Mouse (Mus musculus): ENCODE data around the gene Sept12. TPM values are rescaled to one million over a fixed set of nuclear protein-coding genes. Genes with fewer than 3 reads are reported as not detected.

The Sept12 gene
- polyA plus RNA-seq, 1 experiment from 2014 or later: not detected

GRCm38 (mm10) chr16:4968426-4968825, 29.2 kb downstream of the Sept12 start:
- Histone ChIP-seq H3K4me3 (ENCODE audit: low read depth, low read length) (no peak overlapping the region), H3K9me3 (ENCODE audit: control insufficient read depth, low read length) (no peaks in the 10 kb centered on the region), H3K4me2 (ENCODE audit: low read depth, low read length) (no peak overlapping the region), H3K36me3 (ENCODE audit: control insufficient read depth, insufficient read depth, low read length) (no peaks in the 10 kb centered on the region), H3K27ac (replicated peaks; ENCODE audit: low read depth, low read length) (no peak overlapping the region), H3K9ac (ENCODE audit: low read depth, low read length) (no peak overlapping the region), H3K27me3 (replicated peaks; ENCODE audit: control insufficient read depth, insufficient read depth, low read length) (no peaks in the 10 kb centered on the region), H3K4me1 (ENCODE audit: control insufficient read depth, insufficient read depth, low read length) (peaks cover under 1% of the 10 kb centered on the region)
- ATAC-seq (ENCODE audit: low read depth) (no peak), DNase-seq (ENCODE audit: low spot score) (no peak)
- 77% methylated on average over 3 of the region's 3 CpGs for WGBS

DNA sequence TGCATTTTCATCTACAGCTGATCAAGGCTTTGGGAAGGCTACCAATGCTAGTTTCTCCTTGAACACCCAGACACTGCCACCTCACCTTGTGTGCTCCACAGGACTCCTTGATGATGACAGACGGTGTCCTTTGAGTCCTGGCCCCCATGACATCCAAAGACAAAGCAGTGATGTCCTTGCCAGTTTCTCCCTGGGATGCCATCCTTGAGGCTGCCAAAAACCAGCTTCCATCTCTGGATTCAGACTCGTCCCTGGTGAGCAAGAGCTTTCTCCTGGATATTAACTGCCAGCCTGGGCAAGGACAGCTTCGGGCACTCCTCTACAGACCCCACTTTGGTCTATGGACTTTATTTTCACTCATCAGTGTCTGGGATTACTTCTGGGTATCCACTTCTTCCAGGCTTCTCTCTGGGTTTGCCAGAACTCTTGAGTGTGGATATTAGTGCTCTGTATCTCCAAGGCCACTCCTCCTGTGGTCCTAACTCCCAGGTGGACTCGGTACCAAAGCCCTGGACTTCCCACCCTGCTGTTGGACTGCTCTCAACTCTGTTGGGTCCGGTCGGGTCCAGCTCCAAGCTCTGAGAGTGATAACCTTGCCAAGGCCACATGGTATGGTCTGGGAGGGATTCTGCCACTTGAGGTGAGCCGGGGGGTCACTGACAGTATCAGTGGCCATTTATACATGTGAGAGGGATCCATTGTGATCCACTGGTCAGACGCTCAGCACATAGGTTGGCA, 32.1 kb downstream of the Sept12 start:
- H3K4me2 ChIP-seq (ENCODE audit: low read depth, low read length): peak overlapping the region; percentile 73; the same call in 1 of the 2 replicates
- H3K27me3 ChIP-seq (replicated peaks; ENCODE audit: control insufficient read depth, insufficient read depth, low read length): no peaks in the 10 kb centered on the region
- H3K27ac ChIP-seq (replicated peaks; ENCODE audit: low read depth, low read length): no peak overlapping the region
- H3K9ac ChIP-seq (ENCODE audit: low read depth, low read length): no peak overlapping the region
- no peak for ATAC-seq (ENCODE audit: low read depth)
- WGBS: 88% methylated on average over 8 of the region's 8 CpGs
- H3K4me3 ChIP-seq (ENCODE audit: low read depth, low read length): no peak overlapping the region
- no peak for DNase-seq (ENCODE audit: low spot score)
- H3K36me3 ChIP-seq (ENCODE audit: control insufficient read depth, insufficient read depth, low read length): no peaks in the 10 kb centered on the region
- no peaks in the 10 kb centered on the region for H3K9me3 ChIP-seq (ENCODE audit: control insufficient read depth, low read length)
- peaks cover 4% of the 10 kb centered on the region for H3K4me1 ChIP-seq (ENCODE audit: control insufficient read depth, insufficient read depth, low read length)

GRCm38 (mm10) chr16:4964731-4965391, 32.8 kb downstream of the Sept12 start:
- peak overlapping the region; percentile 73 for H3K4me2 ChIP-seq (ENCODE audit: low read depth, low read length)
- H3K4me1 ChIP-seq (ENCODE audit: control insufficient read depth, insufficient read depth, low read length): peaks cover 4% of the 10 kb centered on the region
- H3K9me3 ChIP-seq (ENCODE audit: control insufficient read depth, low read length): no peaks in the 10 kb centered on the region
- WGBS: 23% methylated on average over 13 of the region's 13 CpGs
- peak overlapping the region; percentile 88 for H3K9ac ChIP-seq (ENCODE audit: low read depth, low read length)
- ATAC-seq (ENCODE audit: low read depth): no peak
- peak overlapping the region; percentile 93 for H3K4me3 ChIP-seq (ENCODE audit: low read depth, low read length)
- no peaks in the 10 kb centered on the region for H3K27me3 ChIP-seq (replicated peaks; ENCODE audit: control insufficient read depth, insufficient read depth, low read length)
- H3K36me3 ChIP-seq (ENCODE audit: control insufficient read depth, insufficient read depth, low read length): no peaks in the 10 kb centered on the region
- peak overlapping the region; percentile 79 for H3K27ac ChIP-seq (replicated peaks; ENCODE audit: low read depth, low read length)
- DNase-seq (ENCODE audit: low spot score): peak; percentile 10

GRCm38 (mm10) chr16:4963797-4964709, 33.6 kb downstream of the Sept12 start, which contains the start of gene Anks3:
TSS of gene Anks3 (minus strand) at chr16:4964205.
- Histone ChIP-seq H3K4me1 (ENCODE audit: control insufficient read depth, insufficient read depth, low read length) (peaks cover 4% of the 10 kb centered on the region), H3K27ac (replicated peaks; ENCODE audit: low read depth, low read length) (peak within 1 kb of the TSS; percentile 79), H3K4me2 (ENCODE audit: low read depth, low read length) (peak within 1 kb of the TSS; percentile 73), H3K9me3 (ENCODE audit: control insufficient read depth, low read length) (no peaks in the 10 kb centered on the region), H3K36me3 (ENCODE audit: control insufficient read depth, insufficient read depth, low read length) (0 out of 2 replicates have a peak, but pooled peaks cover 6% of the 10 kb centered on the region), H3K4me3 (ENCODE audit: low read depth, low read length) (peak within 1 kb of the TSS; percentile 93), H3K27me3 (replicated peaks; ENCODE audit: control insufficient read depth, insufficient read depth, low read length) (no peaks in the 10 kb centered on the region), H3K9ac (ENCODE audit: low read depth, low read length) (peak within 1 kb of the TSS; percentile 88)
- under 1% methylated on average over 52 of the region's 76 CpGs for WGBS
- DNase-seq (ENCODE audit: low spot score): peak; percentile 98
- peak; percentile 99 for ATAC-seq (ENCODE audit: low read depth)

- H3K4me2 ChIP-seq (ENCODE audit: low read depth, low read length): peak overlapping the region; percentile 73
- no peaks in the 10 kb centered on the region for H3K9me3 ChIP-seq (ENCODE audit: control insufficient read depth, low read length)
- H3K27ac ChIP-seq (replicated peaks; ENCODE audit: low read depth, low read length): no peak overlapping the region
- ATAC-seq (ENCODE audit: low read depth) (no peak), DNase-seq (ENCODE audit: low spot score) (no peak)
- WGBS: 38% methylated on average over 9 of the region's 9 CpGs
- H3K9ac ChIP-seq (ENCODE audit: low read depth, low read length): peak overlapping the region; percentile 88
- 0 out of 2 replicates have a peak, but pooled peaks cover 9% of the 10 kb centered on the region for H3K36me3 ChIP-seq (ENCODE audit: control insufficient read depth, insufficient read depth, low read length)
- peak overlapping the region; percentile 93 for H3K4me3 ChIP-seq (ENCODE audit: low read depth, low read length)
- H3K4me1 ChIP-seq (ENCODE audit: control insufficient read depth, insufficient read depth, low read length): peaks cover 4% of the 10 kb centered on the region
- H3K27me3 ChIP-seq (replicated peaks; ENCODE audit: control insufficient read depth, insufficient read depth, low read length): no peaks in the 10 kb centered on the region
These were observed 34.3 kb downstream of the Sept12 start for GRCm38 (mm10) chr16:4963346-4963745.

DNA sequence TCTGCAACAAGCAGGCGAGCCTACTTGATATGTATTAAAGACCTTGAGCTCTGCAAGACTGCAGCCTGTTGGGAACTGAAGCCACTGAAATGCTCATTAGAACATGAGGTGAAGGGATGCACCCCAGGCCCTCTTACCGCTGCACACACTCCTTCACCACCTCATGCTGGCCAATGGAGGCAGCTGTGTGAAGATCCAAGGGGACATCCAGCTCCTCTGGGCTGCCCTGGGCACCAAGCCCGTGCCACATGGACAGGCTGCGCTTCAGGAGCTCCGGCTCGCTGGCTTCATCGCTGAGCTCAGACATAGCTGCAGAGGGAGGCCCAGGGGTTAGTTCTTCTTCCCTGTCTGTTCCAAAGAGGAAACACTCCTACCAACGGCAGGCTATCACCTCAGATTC, 37.4 kb downstream of the Sept12 start:
- no peak overlapping the region for H3K4me2 ChIP-seq (ENCODE audit: low read depth, low read length)
- WGBS: 82% methylated on average over 8 of the region's 8 CpGs
- no peaks in the 10 kb centered on the region for H3K27me3 ChIP-seq (replicated peaks; ENCODE audit: control insufficient read depth, insufficient read depth, low read length)
- no peak overlapping the region for H3K4me3 ChIP-seq (ENCODE audit: low read depth, low read length)
- peaks cover 4% of the 10 kb centered on the region for H3K4me1 ChIP-seq (ENCODE audit: control insufficient read depth, insufficient read depth, low read length)
- H3K36me3 ChIP-seq (ENCODE audit: control insufficient read depth, insufficient read depth, low read length): peaks cover 29% of the 10 kb centered on the region
- DNase-seq (ENCODE audit: low spot score) (no peak), ATAC-seq (ENCODE audit: low read depth) (no peak)
- H3K9ac ChIP-seq (ENCODE audit: low read depth, low read length): no peak overlapping the region
- no peaks in the 10 kb centered on the region for H3K9me3 ChIP-seq (ENCODE audit: control insufficient read depth, low read length)
- H3K27ac ChIP-seq (replicated peaks; ENCODE audit: low read depth, low read length): no peak overlapping the region

DNA sequence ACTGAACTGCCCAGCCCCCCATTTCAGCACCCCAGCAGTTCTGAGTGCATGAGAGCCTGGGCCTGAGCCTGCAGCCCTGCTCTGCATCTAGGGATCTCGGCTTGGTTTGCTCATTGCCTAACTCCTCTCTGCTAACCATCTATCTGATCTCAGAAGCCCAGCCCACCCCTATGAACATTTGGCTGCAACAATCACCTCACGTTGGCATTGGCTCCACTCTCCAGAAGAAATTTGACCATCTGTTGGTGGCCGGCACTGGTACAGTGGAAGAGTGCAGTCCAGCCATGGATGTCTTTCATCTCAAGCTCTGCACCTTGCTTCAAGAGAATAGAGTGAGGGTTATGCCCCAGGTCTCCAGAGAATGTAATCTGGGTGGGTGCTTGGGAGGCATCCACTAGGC, 40.2 kb downstream of the Sept12 start:
- Histone ChIP-seq H3K4me3 (ENCODE audit: low read depth, low read length) (no peak overlapping the region), H3K27ac (replicated peaks; ENCODE audit: low read depth, low read length) (no peak overlapping the region), H3K4me1 (ENCODE audit: control insufficient read depth, insufficient read depth, low read length) (no peaks in the 10 kb centered on the region), H3K4me2 (ENCODE audit: low read depth, low read length) (no peak overlapping the region), H3K9me3 (ENCODE audit: control insufficient read depth, low read length) (no peaks in the 10 kb centered on the region), H3K9ac (ENCODE audit: low read depth, low read length) (no peak overlapping the region), H3K36me3 (ENCODE audit: control insufficient read depth, insufficient read depth, low read length) (peaks cover 56% of the 10 kb centered on the region), H3K27me3 (replicated peaks; ENCODE audit: control insufficient read depth, insufficient read depth, low read length) (no peaks in the 10 kb centered on the region)
- no peak for ATAC-seq (ENCODE audit: low read depth)
- DNase-seq (ENCODE audit: low spot score): no peak
- 93% methylated on average over 3 of the region's 3 CpGs for WGBS

DNA sequence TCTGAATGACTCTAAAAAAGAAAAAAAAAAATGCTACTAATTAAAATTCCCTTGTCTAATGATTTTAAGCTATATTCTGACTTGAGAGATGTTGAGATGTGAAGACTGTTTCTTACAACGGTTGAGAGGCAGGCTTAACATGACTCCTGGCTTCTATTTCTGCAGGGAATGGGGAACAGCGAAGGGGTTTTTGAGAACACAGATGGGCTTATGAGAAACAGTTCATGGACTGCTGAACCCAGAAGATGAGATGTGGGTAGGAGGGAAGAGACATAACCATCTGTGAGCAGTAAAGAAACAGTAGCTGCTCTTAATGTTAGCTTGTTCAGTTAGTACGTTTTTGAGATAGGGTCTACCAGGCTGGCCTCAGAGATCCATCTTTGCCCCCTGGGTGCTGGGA, 41.0 kb downstream of the Sept12 start:
- Histone ChIP-seq H3K4me2 (ENCODE audit: low read depth, low read length) (no peak overlapping the region), H3K27ac (replicated peaks; ENCODE audit: low read depth, low read length) (no peak overlapping the region), H3K4me3 (ENCODE audit: low read depth, low read length) (no peak overlapping the region), H3K36me3 (ENCODE audit: control insufficient read depth, insufficient read depth, low read length) (peaks cover 65% of the 10 kb centered on the region), H3K9ac (ENCODE audit: low read depth, low read length) (no peak overlapping the region), H3K9me3 (ENCODE audit: control insufficient read depth, low read length) (no peaks in the 10 kb centered on the region), H3K4me1 (ENCODE audit: control insufficient read depth, insufficient read depth, low read length) (no peaks in the 10 kb centered on the region), H3K27me3 (replicated peaks; ENCODE audit: control insufficient read depth, insufficient read depth, low read length) (no peaks in the 10 kb centered on the region)
- WGBS: 85% methylated on average over 3 of the region's 3 CpGs
- ATAC-seq (ENCODE audit: low read depth) (no peak), DNase-seq (ENCODE audit: low spot score) (no peak)
